In genomic region chr17:32207586-32208245, GRCm38 (mm10) we compare ENCODE assay signal across 8 mouse cellular contexts. TPM values are rescaled to one million over a fixed set of nuclear protein-coding genes. Genes with fewer than 3 reads are reported as not detected.
DNase-seq lines count a peak whose midpoint lies in the region; ATAC-seq and TF ChIP-seq lines count a peak whose summit lies in the region.
"Had no signal": no experiment of that assay in that cellular context is flagged by ENCODE, and none has a peak within 500 bp of the region (broad histone marks: within the 10 kb centered on the region; RNA-seq: fewer than 3 reads in every experiment).

No protein-coding gene starts in this region.

- intact Hi-C loops in heart, postnatal 25 days (cut with DNase I) = loop anchor here (2.0 to 10.0 kb wide), 4 partner anchors 45 to 523 kb away; no protein-coding TSS in a partner anchor

- ATAC-seq in lung, embryonic 14.5 days (ENCODE audit: insufficient read depth) = peak; percentile 55; the same call in 1 of the 2 replicates

- no peak overlapping the region for H3K9ac ChIP-seq in lung, embryonic 14.5 days

- no peak overlapping the region for H3K4me2 ChIP-seq in lung, embryonic 14.5 days

- no peak for TF ChIP-seq CTCF in embryonic fibroblast, embryonic 13.5 days (IDR thresholded peaks at IDR 0.05; ENCODE audit: borderline replicate concordance, insufficient read depth, low read length)
- no peak for TF ChIP-seq CTCF in lung, embryonic 14.5 days (IDR thresholded peaks at IDR 0.05; ENCODE audit: low read depth)

- WGBS in lung, embryonic 14.5 days = 58% methylated on average over 5 of the region's 5 CpGs

- no peaks in the 10 kb centered on the region for H3K9me3 ChIP-seq in lung, embryonic 14.5 days (ENCODE audit: low read depth, low read length)

- H3K27me3 ChIP-seq in lung, embryonic 14.5 days (ENCODE audit: insufficient read depth, low read length) = no peaks in the 10 kb centered on the region

- no peak overlapping the region for H3K4me3 ChIP-seq in embryonic fibroblast, embryonic 13.5 days (ENCODE audit: insufficient read depth, low read length)
- H3K4me3 ChIP-seq in lung, embryonic 14.5 days (ENCODE audit: low read depth, low read length) = no peak overlapping the region

- DNase-seq in adipocyte (ENCODE audit: low spot score) = peak; percentile 89
- peak; percentile 60 for DNase-seq in heart, postnatal 25 days (ENCODE audit: low spot score)
- peak; percentile 63 for DNase-seq in lung, embryonic 14.5 days
- no peak for DNase-seq in spleen, adult 18-20 months
- no peak for DNase-seq in layer of hippocampus, postnatal 14 days (ENCODE audit: low spot score in 2 of 2)
- DNase-seq in testis, postnatal 10 days (ENCODE audit: low spot score) = no peak

- TF ChIP-seq POLR2A in embryonic fibroblast, embryonic 13.5 days (IDR thresholded peaks at IDR 0.05; ENCODE audit: low read depth, low read length) = no peak

- H3K4me1 ChIP-seq in embryonic fibroblast, embryonic 13.5 days (ENCODE audit: control insufficient read depth, insufficient read depth, low read length) = peaks cover 6% of the 10 kb centered on the region
- H3K4me1 ChIP-seq in lung, embryonic 14.5 days (ENCODE audit: insufficient read depth) = no peaks in the 10 kb centered on the region

- H3K27ac ChIP-seq in embryonic fibroblast, embryonic 13.5 days (ENCODE audit: insufficient read depth, low read length) = peak overlapping the region; percentile 90
- peak overlapping the region; percentile 70 for H3K27ac ChIP-seq in lung, embryonic 14.5 days (ENCODE audit: low read depth)

- H3K36me3 ChIP-seq in lung, embryonic 14.5 days (ENCODE audit: insufficient read depth) = peaks cover 91% of the 10 kb centered on the region

RNA-seq across cellular contexts. Expression of gene Ephx3, which starts 18.4 kb away (rescaled TPM):
- polyA plus RNA-seq in embryonic fibroblast, embryonic 13.5 days (2011; ENCODE audit: insufficient read length, low read depth, missing spikeins) = not detected in 2 replicates
- 1 to 10 TPM; 1.3 TPM for total RNA-seq in heart, postnatal 25 days (2021)
- 0.14 and 0.22 TPM in 2 replicates for polyA plus RNA-seq in lung, embryonic 14.5 days (2014; fragmentation: Nextera tagmentation; extraction: Ambion mirVana)
- total RNA-seq in layer of hippocampus, postnatal 14 days (2021) = under 1 TPM; 0.25 to 0.26 TPM
- polyA plus RNA-seq: neural tube, embryonic 11.5 days had no signal

RNA-seq across cellular contexts. Expression of gene Notch3, which starts 41.1 kb away (rescaled TPM):
- polyA plus RNA-seq in embryonic fibroblast, embryonic 13.5 days (2011; ENCODE audit: insufficient read length, low read depth, missing spikeins) = 18.8 and 20.8 TPM in 2 replicates
- total RNA-seq in heart, postnatal 25 days (2021) = 10 to 100 TPM; 23.4 to 31.1 TPM
- 19.4 and 21.7 TPM in 2 replicates for polyA plus RNA-seq in lung, embryonic 14.5 days (2014; fragmentation: Nextera tagmentation; extraction: Ambion mirVana)
- 10 to 100 TPM; 15.3 to 15.9 TPM for total RNA-seq in layer of hippocampus, postnatal 14 days (2021)

Comparison
In these comparisons a context has a peak if more than half of its experiments do, and no peak if none do; other contexts are left out.
1. DNase-seq: peak in adipocyte (single experiment), heart, postnatal 25 days (single experiment) and lung, embryonic 14.5 days (single experiment); none in spleen, adult 18-20 months (0 of 2), layer of hippocampus, postnatal 14 days (0 of 2) and testis, postnatal 10 days (single experiment).